Mouse (Mus musculus) kidney, postnatal 36 days (tissue): Measurements from ENCODE around the gene Zmynd8.

Experiments used
- DNase-seq, 2 experiments: peaks; one replicate each; pipeline ENCODE4 v3.0.0; 2021 to 2022; ENCODE audit warnings: mixed read lengths in 2 of 2

The Zmynd8 gene

DNA sequence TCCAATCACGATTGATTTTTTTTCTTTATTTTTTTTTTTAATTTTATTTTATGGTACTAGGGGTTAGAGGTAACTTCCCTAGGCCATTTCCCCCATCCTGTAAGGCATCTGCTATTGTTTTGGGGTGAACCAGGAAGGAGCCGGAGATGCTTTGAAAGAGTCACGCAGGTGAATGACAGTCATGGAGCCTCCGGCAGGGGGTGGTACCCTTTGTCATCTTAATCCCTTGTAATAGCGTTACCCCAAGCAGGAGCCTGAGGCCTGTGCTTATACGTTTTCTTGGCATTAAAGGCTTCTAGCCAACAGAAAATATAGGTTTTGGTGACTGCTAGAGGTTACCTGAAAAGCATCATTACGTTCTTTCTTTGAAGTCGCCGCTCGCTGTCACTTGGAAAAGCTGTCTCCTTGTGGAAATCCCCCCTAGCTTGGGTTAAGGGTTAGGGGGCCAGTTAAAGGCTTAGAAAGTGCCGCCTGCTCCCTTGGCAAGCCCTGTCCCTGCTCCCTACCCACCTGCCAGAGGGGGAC is 157.2 kb downstream of the Zmynd8 start:
- DNase-seq: no peak

DNA sequence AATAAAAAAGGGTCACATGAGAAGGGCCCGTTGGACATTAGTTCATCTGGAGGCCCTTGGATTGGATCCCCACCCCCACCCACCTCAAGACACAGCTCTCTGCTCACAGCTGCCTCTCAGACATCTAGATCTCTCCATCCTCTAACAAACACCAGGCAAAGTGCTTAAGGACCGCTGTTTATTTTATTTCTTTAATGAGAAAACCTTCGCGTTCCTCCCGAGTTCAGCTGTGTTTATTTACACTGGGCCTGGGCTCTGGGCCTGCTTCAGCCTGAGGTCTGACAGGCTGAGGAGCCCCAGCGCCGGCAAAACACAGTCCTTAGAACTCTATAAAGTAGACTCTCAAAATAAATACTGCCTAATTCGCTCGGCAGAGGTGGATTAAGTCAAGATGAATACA is 157.8 kb downstream of the Zmynd8 start:
- no peak for DNase-seq

DNA sequence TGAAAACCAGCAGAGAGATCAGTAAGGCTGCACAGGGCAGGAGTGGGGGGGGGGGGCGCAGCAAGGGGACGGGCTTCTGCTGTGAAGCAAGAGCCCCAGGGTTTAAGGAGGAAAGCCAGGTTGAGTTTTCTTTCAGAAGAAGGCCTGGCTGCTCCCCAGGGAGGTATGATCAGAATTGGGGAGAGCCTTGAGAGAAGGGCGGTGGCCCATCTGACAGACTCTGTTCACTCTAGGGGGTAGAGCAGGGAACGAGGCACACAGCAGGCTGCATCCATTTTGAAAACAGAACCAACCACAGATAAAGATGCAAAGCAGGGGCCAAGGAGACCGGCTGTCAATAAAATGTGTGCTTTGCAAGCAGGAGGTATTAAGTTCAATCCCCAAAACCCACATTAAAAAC is 158.4 kb downstream of the Zmynd8 start:
- DNase-seq: no peak

DNA sequence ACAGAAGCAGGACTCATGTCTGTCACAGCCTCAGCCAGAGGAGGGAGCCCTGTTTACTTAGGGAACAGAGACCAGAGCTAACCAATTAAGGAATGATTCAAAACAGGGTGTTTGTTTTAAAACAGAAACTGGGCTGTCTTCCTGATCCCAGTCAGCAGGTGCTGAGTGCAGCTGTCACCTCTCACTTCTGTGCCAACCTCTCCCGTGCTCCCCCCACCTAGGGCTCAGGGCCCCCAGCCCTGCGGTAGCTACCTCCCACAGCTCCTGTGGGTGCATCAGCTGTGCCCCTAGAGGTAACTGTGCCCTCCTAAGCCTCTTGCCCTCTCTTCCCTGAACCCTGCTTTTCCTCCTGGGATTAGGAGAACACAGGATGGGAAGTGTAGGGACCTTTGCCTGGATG is 162.5 kb downstream of the Zmynd8 start:
- no peak for DNase-seq
